Mouse (Mus musculus): ENCODE measurements around the gene Glt28d2. TPM values are rescaled to one million over a fixed set of nuclear protein-coding genes. Genes with fewer than 3 reads are reported as not detected.

Glt28d2 gene
- 0.14 and 0.39 TPM in 2 replicates for polyA plus RNA-seq (2014; fragmentation: Nextera tagmentation; extraction: Ambion mirVana)

- ATAC-seq (ENCODE audit: low FRiP score) (peak; percentile 87), DNase-seq (ENCODE audit: low spot score) (peak; percentile 81)
- H3K4me1 ChIP-seq (replicated peaks; ENCODE audit: control insufficient read depth, insufficient read depth, low read length): 0 out of 2 replicates have a peak, but pooled peaks cover 2% of the 10 kb centered on the region
- no peaks in the 10 kb centered on the region for H3K36me3 ChIP-seq (ENCODE audit: control insufficient read depth, insufficient read depth, low read length)
- peak within 1 kb of the TSS; percentile 44; the same call in 1 of the 2 replicates for H3K9ac ChIP-seq (ENCODE audit: low read depth, low read length)
- H3K27me3 ChIP-seq (ENCODE audit: control insufficient read depth, insufficient read depth, low read length): peaks cover 4% of the 10 kb centered on the region
- H3K27ac ChIP-seq (ENCODE audit: low read depth, low read length): no peak within 1 kb of the TSS
- WGBS: under 1% methylated on average over 47 of the region's 48 CpGs
- H3K4me2 ChIP-seq (replicated peaks; ENCODE audit: low read depth, low read length): peak within 1 kb of the TSS; percentile 95
- peak within 1 kb of the TSS; percentile 50 for H3K4me3 ChIP-seq (ENCODE audit: low read depth, low read length)
- H3K9me3 ChIP-seq (ENCODE audit: control insufficient read depth, low read length): no peaks in the 10 kb centered on the region
These were observed at the start of gene Glt28d2, which contains the start of gene Gm37240 for GRCm38 (mm10) chr3:85887239-85887827. TSS of gene Glt28d2 (minus strand) at chr3:85887516. TSS of gene Gm37240 (minus strand) at chr3:85887518.

GRCm38 (mm10) chr3:85933586-85933985, 46.3 kb upstream of the Glt28d2 start:
- Histone ChIP-seq H3K4me3 (ENCODE audit: low read depth, low read length) (no peak overlapping the region), H3K9me3 (ENCODE audit: control insufficient read depth, low read length) (no peaks in the 10 kb centered on the region)
- WGBS: 93% methylated on average over 5 of the region's 5 CpGs

DNA sequence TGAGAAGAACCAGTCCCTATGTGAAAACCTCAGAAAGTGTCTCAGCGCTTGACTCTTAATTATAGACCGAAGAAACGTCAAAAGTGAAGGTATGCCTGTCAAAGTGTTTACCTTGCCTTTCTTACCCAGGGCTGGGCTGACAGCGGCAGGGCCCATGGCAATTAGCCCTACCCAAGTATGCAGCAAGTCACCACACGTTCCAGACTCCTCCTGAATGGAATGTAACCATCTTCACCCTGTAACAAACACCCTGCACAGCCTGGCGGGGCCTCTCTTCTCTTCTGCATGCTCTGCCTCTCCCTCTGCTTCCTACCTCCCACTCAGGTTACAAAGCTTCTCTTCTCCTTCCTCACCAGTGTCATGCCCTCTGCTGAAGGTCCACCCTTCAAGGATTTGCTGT, 44.5 kb upstream of the Glt28d2 start:
- H3K27ac ChIP-seq (ENCODE audit: low read depth, low read length): no peak overlapping the region
- no peak overlapping the region for H3K4me3 ChIP-seq (ENCODE audit: low read depth, low read length)
- H3K9me3 ChIP-seq (ENCODE audit: control insufficient read depth, low read length): no peaks in the 10 kb centered on the region
- H3K36me3 ChIP-seq (ENCODE audit: control insufficient read depth, insufficient read depth, low read length): no peaks in the 10 kb centered on the region
- no peak overlapping the region for H3K4me2 ChIP-seq (replicated peaks; ENCODE audit: low read depth, low read length)
- H3K9ac ChIP-seq (ENCODE audit: low read depth, low read length): no peak overlapping the region
- 78% methylated on average over 6 of the region's 6 CpGs for WGBS
- no peak for DNase-seq (ENCODE audit: low spot score)
- no peaks in the 10 kb centered on the region for H3K27me3 ChIP-seq (ENCODE audit: control insufficient read depth, insufficient read depth, low read length)
- ATAC-seq (ENCODE audit: low FRiP score): no peak
- H3K4me1 ChIP-seq (replicated peaks; ENCODE audit: control insufficient read depth, insufficient read depth, low read length): no peaks in the 10 kb centered on the region

More at GRCm38 (mm10) chr3:85933586-85933985, 46.3 kb upstream of the Glt28d2 start:
- Histone ChIP-seq H3K4me1 (replicated peaks; ENCODE audit: control insufficient read depth, insufficient read depth, low read length) (no peaks in the 10 kb centered on the region), H3K36me3 (ENCODE audit: control insufficient read depth, insufficient read depth, low read length) (no peaks in the 10 kb centered on the region), H3K27ac (ENCODE audit: low read depth, low read length) (no peak overlapping the region), H3K27me3 (ENCODE audit: control insufficient read depth, insufficient read depth, low read length) (no peaks in the 10 kb centered on the region), H3K9ac (ENCODE audit: low read depth, low read length) (no peak overlapping the region), H3K4me2 (replicated peaks; ENCODE audit: low read depth, low read length) (no peak overlapping the region)
- ATAC-seq (ENCODE audit: low FRiP score) (no peak), DNase-seq (ENCODE audit: low spot score) (no peak)

GRCm38 (mm10) chr3:85930671-85931255, 43.4 kb upstream of the Glt28d2 start:
- 49% methylated on average over 11 of the region's 11 CpGs for WGBS
- Histone ChIP-seq H3K9me3 (ENCODE audit: control insufficient read depth, low read length) (no peaks in the 10 kb centered on the region), H3K27me3 (ENCODE audit: control insufficient read depth, insufficient read depth, low read length) (no peaks in the 10 kb centered on the region), H3K27ac (ENCODE audit: low read depth, low read length) (no peak overlapping the region), H3K4me3 (ENCODE audit: low read depth, low read length) (no peak overlapping the region), H3K36me3 (ENCODE audit: control insufficient read depth, insufficient read depth, low read length) (no peaks in the 10 kb centered on the region), H3K4me1 (replicated peaks; ENCODE audit: control insufficient read depth, insufficient read depth, low read length) (no peaks in the 10 kb centered on the region), H3K9ac (ENCODE audit: low read depth, low read length) (no peak overlapping the region), H3K4me2 (replicated peaks; ENCODE audit: low read depth, low read length) (no peak overlapping the region)
- ATAC-seq (ENCODE audit: low FRiP score): no peak
- DNase-seq (ENCODE audit: low spot score): no peak

DNA sequence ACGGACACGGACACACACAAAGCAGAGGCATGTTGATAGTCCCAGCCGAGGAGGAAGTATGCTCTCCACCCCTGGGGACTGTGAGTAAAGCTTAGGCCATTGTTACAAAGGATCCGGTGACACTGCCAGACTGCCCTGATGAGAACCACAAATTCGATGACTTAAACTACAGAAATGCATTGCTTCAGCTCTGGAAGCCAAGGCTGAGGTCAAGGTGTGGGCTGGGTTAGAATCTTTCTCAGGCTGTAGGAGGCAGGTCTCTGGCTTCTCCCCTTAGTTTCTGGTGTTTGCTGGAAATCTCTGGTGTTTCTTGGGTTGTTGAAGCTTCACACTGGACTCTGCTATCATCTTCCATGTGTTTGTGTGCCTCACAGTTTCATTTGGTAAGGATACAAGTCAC, 42.4 kb upstream of the Glt28d2 start:
- 84% methylated on average over 5 of the region's 5 CpGs for WGBS
- no peak for ATAC-seq (ENCODE audit: low FRiP score)

DNA sequence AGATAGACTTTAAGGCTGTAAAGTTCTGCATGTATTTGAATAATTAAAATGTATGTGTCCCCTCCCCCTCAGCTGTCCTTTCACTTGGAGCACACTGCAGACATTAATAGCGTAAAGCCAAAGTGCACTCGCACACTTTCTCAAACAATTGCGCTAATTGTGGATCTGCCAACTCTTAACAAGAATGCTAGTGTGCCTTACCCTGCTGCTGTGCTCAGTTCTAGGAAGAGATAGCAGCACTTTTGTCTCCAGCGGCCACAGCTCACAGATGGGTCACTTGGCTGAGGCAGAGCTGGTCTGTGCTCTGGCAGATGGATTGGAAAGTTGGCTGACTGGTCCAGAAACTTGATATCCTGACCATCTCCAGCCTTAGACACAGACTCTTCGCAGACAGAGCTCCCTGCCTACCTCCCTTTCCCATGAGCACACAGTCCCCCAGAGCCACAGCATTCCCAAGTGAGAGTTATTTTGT, 40.9 kb upstream of the Glt28d2 start:
- no peak for ATAC-seq (ENCODE audit: low FRiP score)
- Histone ChIP-seq H3K9me3 (ENCODE audit: control insufficient read depth, low read length) (no peaks in the 10 kb centered on the region), H3K4me1 (replicated peaks; ENCODE audit: control insufficient read depth, insufficient read depth, low read length) (no peaks in the 10 kb centered on the region), H3K27ac (ENCODE audit: low read depth, low read length) (no peak overlapping the region), H3K27me3 (ENCODE audit: control insufficient read depth, insufficient read depth, low read length) (no peaks in the 10 kb centered on the region), H3K36me3 (ENCODE audit: control insufficient read depth, insufficient read depth, low read length) (no peaks in the 10 kb centered on the region), H3K9ac (ENCODE audit: low read depth, low read length) (no peak overlapping the region), H3K4me2 (replicated peaks; ENCODE audit: low read depth, low read length) (no peak overlapping the region), H3K4me3 (ENCODE audit: low read depth, low read length) (no peak overlapping the region)
- 81% methylated on average over 5 of the region's 5 CpGs for WGBS
- no peak for DNase-seq (ENCODE audit: low spot score)

More for the DNA sequence above, 42.4 kb upstream of the Glt28d2 start:
- no peaks in the 10 kb centered on the region for H3K4me1 ChIP-seq (replicated peaks; ENCODE audit: control insufficient read depth, insufficient read depth, low read length)
- H3K4me3 ChIP-seq (ENCODE audit: low read depth, low read length): no peak overlapping the region
- H3K4me2 ChIP-seq (replicated peaks; ENCODE audit: low read depth, low read length): no peak overlapping the region
- no peaks in the 10 kb centered on the region for H3K36me3 ChIP-seq (ENCODE audit: control insufficient read depth, insufficient read depth, low read length)
- no peaks in the 10 kb centered on the region for H3K9me3 ChIP-seq (ENCODE audit: control insufficient read depth, low read length)
- no peak for DNase-seq (ENCODE audit: low spot score)
- no peak overlapping the region for H3K9ac ChIP-seq (ENCODE audit: low read depth, low read length)
- no peak overlapping the region for H3K27ac ChIP-seq (ENCODE audit: low read depth, low read length)
- H3K27me3 ChIP-seq (ENCODE audit: control insufficient read depth, insufficient read depth, low read length): no peaks in the 10 kb centered on the region

DNA sequence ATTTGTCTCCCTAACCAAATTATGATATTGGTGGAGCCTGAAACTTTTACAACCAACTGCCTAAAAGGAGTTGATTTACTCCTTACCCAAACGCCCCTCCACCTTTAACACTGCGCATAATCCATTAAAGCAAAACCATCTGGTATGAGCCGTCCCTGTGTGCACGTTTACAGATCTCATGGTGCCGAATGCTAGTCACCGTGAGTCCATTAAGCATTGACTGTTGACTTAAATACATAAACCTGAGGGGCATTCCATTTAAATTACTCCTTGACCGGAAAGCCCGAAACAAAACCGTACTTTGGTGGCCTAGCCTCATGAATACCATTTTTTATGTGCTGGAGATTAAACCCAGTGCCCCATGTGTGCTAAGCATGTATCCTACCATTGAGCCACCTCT, 40.0 kb upstream of the Glt28d2 start:
- Histone ChIP-seq H3K9me3 (ENCODE audit: control insufficient read depth, low read length) (no peaks in the 10 kb centered on the region), H3K4me2 (replicated peaks; ENCODE audit: low read depth, low read length) (no peak overlapping the region), H3K4me1 (replicated peaks; ENCODE audit: control insufficient read depth, insufficient read depth, low read length) (no peaks in the 10 kb centered on the region), H3K27me3 (ENCODE audit: control insufficient read depth, insufficient read depth, low read length) (no peaks in the 10 kb centered on the region), H3K9ac (ENCODE audit: low read depth, low read length) (no peak overlapping the region), H3K4me3 (ENCODE audit: low read depth, low read length) (no peak overlapping the region), H3K36me3 (ENCODE audit: control insufficient read depth, insufficient read depth, low read length) (no peaks in the 10 kb centered on the region), H3K27ac (ENCODE audit: low read depth, low read length) (no peak overlapping the region)
- ATAC-seq (ENCODE audit: low FRiP score): no peak
- DNase-seq (ENCODE audit: low spot score): no peak
- WGBS: 85% methylated on average over 9 of the region's 9 CpGs

GRCm38 (mm10) chr3:85923954-85924945, 36.9 kb upstream of the Glt28d2 start:
- Histone ChIP-seq H3K27me3 (ENCODE audit: control insufficient read depth, insufficient read depth, low read length) (no peaks in the 10 kb centered on the region), H3K4me3 (ENCODE audit: low read depth, low read length) (no peak overlapping the region), H3K9ac (ENCODE audit: low read depth, low read length) (no peak overlapping the region), H3K27ac (ENCODE audit: low read depth, low read length) (no peak overlapping the region), H3K36me3 (ENCODE audit: control insufficient read depth, insufficient read depth, low read length) (no peaks in the 10 kb centered on the region), H3K4me1 (replicated peaks; ENCODE audit: control insufficient read depth, insufficient read depth, low read length) (no peaks in the 10 kb centered on the region), H3K4me2 (replicated peaks; ENCODE audit: low read depth, low read length) (no peak overlapping the region), H3K9me3 (ENCODE audit: control insufficient read depth, low read length) (no peaks in the 10 kb centered on the region)
- 48% methylated on average over 18 of the region's 18 CpGs for WGBS
- DNase-seq (ENCODE audit: low spot score) (peak; percentile 89), ATAC-seq (ENCODE audit: low FRiP score) (0 out of 2 replicates have a peak, but pooled peaks have one; percentile 38)
